Mouse (Mus musculus) mouse embryonic stem cell (cell line): ENCODE measurements around the gene Git2.

ENCODE experiments used
- in situ Hi-C, 2 experiments: fragments of 300-500 bp; cut with MboI; formaldehyde crosslinking; loops; 1 replicate in 1 of 2; 3 replicates in 1 of 2; pipeline ENCODE4 v1.14.3; 2019 to 2020; ENCODE audit warnings: low sequenced_read_pairs in 2 of 2, low pct_unique_long_range_greater_than_20kb in 1 of 2, mixed read lengths in 1 of 2; ENCODE audit not compliant: unreplicated experiment in 1 of 2

Gene Git2

GRCm38 (mm10) chr5:114775056-114775979 is at the start of gene Git2:
Git2 (minus strand) TSS chr5:114775517.
- in situ Hi-C loops = no loop called here

GRCm38 (mm10) chr5:114824197-114824596 is 48.9 kb upstream of the Git2 start:
- in situ Hi-C loops = no loop called here

DNA sequence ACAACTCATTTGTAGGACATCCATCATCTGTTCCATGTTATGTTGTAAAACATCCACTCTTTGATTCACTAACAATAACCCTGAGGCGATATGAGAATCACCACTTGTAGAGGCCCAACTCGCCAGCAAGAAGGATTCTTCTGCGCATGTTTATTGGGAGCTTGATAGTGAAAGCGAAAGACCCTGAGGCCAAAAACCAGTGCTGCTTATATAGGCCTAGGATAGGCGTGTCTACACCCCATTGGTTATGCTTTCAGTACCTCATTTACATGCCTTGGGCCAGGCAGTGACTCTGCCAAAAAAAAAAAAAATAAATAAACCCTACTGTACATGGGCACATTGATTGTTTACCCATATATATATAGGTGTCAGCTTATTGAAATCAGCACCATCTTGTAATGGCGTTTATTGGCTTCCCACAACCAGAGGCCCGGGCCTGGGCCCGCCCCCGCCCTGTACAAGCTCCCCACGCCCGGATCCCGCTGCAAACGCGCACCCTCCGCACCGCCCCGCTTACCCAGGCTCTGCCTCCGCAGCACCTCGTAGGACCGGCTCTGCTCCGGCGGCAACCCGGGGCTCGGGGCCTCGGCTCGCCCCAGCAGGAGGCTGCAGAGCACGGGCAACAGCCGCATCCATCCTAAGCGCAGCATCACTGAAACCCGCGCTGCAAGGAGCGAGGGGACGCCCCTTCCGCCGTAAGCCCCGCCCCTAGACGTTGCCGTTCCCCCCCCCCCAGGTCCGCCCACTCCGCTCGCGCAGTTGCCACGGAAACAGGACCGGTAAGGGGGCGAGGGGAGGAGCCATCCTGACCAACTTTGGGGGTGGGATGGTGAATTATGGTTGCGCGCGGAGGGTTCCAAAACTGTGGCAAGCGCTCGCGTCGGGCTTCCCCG is 47.7 kb upstream of the Git2 start, which contains the start of gene 1500011B03Rik:
Gene 1500011B03Rik, minus strand, starts transcription at position 673 of the 893 bp plus-strand sequence.
- in situ Hi-C loops = no loop called here

DNA sequence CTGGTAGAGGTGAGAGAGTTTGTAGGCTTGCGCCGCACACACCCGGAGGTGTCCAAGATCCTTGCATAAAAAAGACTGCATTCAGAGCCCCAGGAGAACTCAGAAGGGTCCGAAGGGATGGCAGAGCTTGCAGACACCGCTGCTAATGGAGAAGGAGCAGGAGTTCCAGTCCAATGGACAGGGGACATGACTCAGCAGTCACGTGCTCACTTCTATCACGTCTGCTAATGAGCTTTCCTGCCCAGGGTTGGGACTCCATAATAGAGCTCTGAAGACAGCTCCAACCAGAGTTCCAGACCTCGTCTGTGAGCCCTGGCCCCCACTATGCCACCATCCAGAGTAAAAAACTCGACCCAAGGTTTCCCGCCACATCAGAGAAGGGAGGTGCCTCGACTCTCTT is 42.8 kb upstream of the Git2 start:
- in situ Hi-C loops = no loop called here

GRCm38 (mm10) chr5:114816599-114816998 is 41.3 kb upstream of the Git2 start:
- in situ Hi-C loops = no loop called here

GRCm38 (mm10) chr5:114813525-114814181 is 38.3 kb upstream of the Git2 start:
- in situ Hi-C loops = no loop called here

DNA sequence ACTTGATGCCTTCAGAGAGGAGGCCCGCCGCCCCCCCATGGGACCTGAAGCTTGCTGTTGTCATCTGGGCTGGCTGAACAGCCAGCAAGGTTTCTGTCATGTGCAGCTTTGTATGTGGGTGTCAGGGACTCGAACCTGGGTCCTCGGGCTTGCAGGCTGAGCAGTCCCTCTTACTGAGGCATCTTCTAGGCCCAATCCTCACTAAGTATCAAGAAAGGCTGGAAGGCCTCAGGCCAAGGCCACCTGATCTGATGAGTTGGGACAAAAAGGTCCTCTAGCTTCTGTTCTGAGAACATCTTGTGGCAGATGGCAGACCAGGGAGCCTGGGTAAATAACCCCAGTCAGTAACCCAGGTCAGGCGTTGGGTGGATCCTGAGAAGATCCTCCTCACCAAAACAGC is 34.5 kb upstream of the Git2 start:
- in situ Hi-C loops = no loop called here

DNA sequence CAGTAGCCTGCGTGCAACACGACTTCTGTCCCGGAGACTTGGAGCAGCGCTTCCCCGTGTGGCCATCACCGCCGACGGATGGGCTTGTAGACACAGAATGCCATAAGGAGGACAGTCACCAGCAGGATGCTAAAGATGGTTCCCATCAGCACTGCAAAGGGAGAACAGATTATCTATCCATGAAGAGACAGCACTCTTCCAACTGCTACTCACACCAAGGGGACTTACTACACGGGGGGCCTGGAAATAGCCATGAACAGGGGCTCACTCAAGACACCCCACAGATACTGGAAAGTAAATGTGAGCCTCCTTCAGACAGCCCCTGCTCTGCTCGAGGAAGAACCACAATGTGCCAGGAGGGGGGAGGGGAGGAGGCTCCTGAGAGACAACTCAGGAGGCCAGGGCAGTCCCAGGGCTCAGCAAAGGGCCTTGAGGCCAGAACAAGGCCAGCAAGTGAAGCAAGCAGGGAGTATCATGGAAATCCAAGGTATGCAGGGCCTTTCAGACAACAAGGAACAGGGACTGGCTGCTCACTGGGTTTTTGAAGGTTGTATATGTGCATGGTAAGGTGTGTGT is 34.0 kb upstream of the Git2 start:
- in situ Hi-C loops = no loop called here

DNA sequence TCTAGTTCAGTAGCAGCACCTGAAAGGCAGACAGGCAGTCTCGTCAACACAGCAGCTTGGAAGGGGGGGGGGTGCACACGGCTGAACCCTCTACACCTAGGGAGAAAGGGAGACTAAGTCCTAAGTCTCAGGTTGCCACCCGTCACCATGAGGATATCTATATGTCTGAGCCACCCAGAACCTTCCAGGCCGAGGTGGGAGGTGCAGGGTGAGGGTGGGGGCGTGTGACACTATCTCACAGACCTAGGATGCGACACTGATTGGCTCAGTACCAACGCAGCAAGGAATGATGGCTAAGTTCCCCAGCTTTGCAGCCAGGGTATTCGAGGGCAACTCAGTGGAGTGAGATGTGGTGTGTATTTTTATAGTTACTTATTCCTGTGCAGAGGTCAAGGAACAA is 33.1 kb upstream of the Git2 start:
- in situ Hi-C loops = no loop called here

- in situ Hi-C loops = no loop called here
Observed at GRCm38 (mm10) chr5:114807893-114808292, 32.6 kb upstream of the Git2 start.

DNA sequence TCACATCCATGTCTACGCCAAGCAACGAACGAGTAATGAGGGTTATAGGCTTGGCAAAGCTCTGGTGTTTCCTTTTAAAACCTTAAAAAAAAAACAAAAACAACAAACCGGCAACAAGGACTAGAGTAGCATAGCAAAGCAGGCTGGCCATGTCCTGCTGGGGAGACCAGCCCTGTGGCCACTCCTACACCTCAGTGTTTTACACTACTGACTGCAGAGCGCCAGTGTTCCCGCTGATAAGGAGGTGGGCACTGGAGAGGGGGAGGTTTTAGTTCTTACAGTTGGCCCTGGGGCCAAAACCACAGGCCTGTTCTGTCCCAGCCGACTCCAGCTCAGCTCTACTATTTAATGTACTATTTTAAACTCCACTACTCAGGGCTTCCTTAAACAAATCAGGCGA is 32.2 kb upstream of the Git2 start:
- in situ Hi-C loops = no loop called here

DNA sequence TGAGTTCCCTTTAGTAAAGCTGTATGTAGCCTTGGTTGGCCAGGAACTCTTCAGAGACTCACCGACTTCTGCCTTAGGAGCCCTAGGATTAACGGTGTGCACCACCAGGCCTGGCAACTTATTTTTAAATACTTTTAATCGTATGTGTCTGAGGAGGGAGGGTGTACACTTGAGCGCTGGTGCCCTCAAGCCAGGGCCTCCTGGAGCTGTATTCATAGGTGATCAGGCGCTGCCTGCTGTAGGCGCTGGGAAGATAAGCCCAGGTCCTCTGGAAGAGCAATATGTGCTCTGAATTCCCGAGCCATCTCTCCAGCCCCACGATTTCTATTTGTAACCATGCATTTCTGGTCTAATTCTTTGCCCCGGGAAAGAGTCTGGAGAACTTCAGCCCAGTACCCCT is 31.7 kb upstream of the Git2 start:
- in situ Hi-C loops = no loop called here

DNA sequence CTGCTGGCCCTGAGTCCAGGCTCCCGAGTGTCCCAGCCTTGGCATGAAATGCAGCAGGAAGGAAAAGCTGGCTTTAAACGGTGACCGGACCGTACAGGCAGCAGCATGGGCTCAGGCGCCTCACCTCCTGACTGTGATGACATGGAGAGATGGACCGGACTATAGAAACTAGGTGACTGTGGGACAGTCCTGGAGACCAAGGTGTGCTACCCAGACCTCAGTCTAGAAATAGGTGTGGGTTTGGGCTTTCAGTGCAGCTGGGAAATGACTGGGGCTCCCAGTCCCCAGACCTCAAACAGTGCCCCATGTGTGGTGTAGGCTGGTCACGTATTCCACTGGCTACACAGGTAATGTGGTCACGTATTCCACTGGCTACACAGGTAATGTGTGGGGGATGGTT is 31.3 kb upstream of the Git2 start:
- in situ Hi-C loops = no loop called here

GRCm38 (mm10) chr5:114805436-114806350 is 30.4 kb upstream of the Git2 start:
- in situ Hi-C loops = no loop called here

DNA sequence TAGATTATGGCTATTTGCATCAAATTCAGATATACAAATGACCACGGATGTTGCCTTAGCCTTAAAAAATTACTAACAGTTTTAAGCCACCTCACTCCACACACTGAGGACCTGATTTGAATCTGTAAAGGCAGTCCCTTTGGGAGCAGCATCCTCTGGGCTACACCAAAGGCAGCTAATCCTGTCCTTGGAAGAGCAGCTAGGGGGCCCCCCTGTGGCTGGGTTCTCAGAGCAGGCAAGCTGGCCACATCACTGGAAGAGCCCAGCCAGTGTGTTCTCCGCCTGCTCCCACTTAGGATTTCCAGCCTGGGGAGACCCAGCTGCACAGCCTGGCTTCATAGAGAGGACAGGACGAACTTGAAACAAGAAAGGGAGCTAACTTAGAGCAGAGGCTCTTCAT is 29.6 kb upstream of the Git2 start:
- in situ Hi-C loops = no loop called here

- in situ Hi-C loops = no loop called here
Observed at GRCm38 (mm10) chr5:114804335-114804734, 29.0 kb upstream of the Git2 start.

GRCm38 (mm10) chr5:114803231-114803630 is 27.9 kb upstream of the Git2 start:
- in situ Hi-C loops = no loop called here

GRCm38 (mm10) chr5:114801841-114802240 is 26.5 kb upstream of the Git2 start:
- in situ Hi-C loops = no loop called here
